Mouse (Mus musculus) testis, postnatal 10 days (tissue): ENCODE data around the gene Tia1.

Experiments
- DNase-seq: peaks from one replicate; pipeline ENCODE4 v3.0.0; 2021; ENCODE audit warnings: low spot score

The Tia1 gene

GRCm38 (mm10) chr6:86480189-86480831 is 76.3 kb downstream of the Tia1 start:
- DNase-seq: peak; percentile 58

GRCm38 (mm10) chr6:86481871-86482270 is 77.9 kb downstream of the Tia1 start:
- DNase-seq: no peak
